Mouse (Mus musculus) kidney, embryonic 16.5 days (tissue): ENCODE measurements around the gene Ypel1. TPM values are rescaled to one million over a fixed set of nuclear protein-coding genes. Genes with fewer than 3 reads are reported as not detected.

ENCODE experiments used
- ATAC-seq: fragments of 200-750 bp; cut with Nextera tagmentation; 2 replicates; pipeline ENCODE4 v1.8.0; 2017; ENCODE audit warnings: moderate TSS enrichment; ENCODE audit not compliant: low FRiP score, low TSS enrichment
- H3K27ac ChIP-seq: fragments of 300-500 bp; sonication (generic); 2 replicates; pipeline ENCODE4 v1.5.1; 2014; ENCODE audit warnings: low read length
- H3K27me3 ChIP-seq: fragments of 300-500 bp; sonication (generic); 2 replicates; pipeline ENCODE4 v1.6.1; 2014; ENCODE audit warnings: low read length, control low read depth, mixed read lengths; ENCODE audit not compliant: insufficient read depth
- H3K36me3 ChIP-seq: fragments of 300-500 bp; sonication (generic); 2 replicates; pipeline ENCODE4 v1.6.1; 2014; ENCODE audit warnings: low read length, control low read depth, mixed read lengths; ENCODE audit not compliant: insufficient read depth
- H3K4me1 ChIP-seq: fragments of 300-500 bp; sonication (generic); 2 replicates; pipeline ENCODE4 v1.6.1; 2014; ENCODE audit warnings: low read length, control low read depth, mixed read lengths; ENCODE audit not compliant: insufficient read depth
- H3K4me2 ChIP-seq: fragments of 300-500 bp; sonication (generic); replicated peaks from 2 replicates; pipeline ENCODE4 v1.6.1; 2014; ENCODE audit warnings: low read depth, low read length
- H3K4me3 ChIP-seq: fragments of 300-500 bp; sonication (generic); 2 replicates; pipeline ENCODE4 v1.5.1; 2014; ENCODE audit warnings: mild to moderate bottlenecking, low read length
- H3K9ac ChIP-seq: fragments of 300-500 bp; sonication (generic); replicated peaks from 2 replicates; pipeline ENCODE4 v1.6.1; 2014; ENCODE audit warnings: low read length
- H3K9me3 ChIP-seq: fragments of 300-500 bp; sonication (generic); 2 replicates; pipeline ENCODE4 v1.6.1; 2016; ENCODE audit warnings: low read length, control low read depth
- WGBS: fragments of 180-500 bp; shearing (Covaris S2); extraction: QIAGEN DNeasy Blood & Tissue Kit; methylation state at CpG from one replicate; pipeline ENCODE4 v1.1.7; 2014; 5-methylcytosine and 5-hydroxymethylcytosine counted together
- polyA plus RNA-seq: library from polyadenylated mRNA; unstranded; fragments of >200 nt; fragmentation: Nextera tagmentation; extraction: Ambion mirVana; gene quantifications from 2 replicates; pipeline ENCODE4 v1.2.1, GENCODE M21; 2015

The Ypel1 gene
- 43.2 and 44.8 TPM in 2 replicates for polyA plus RNA-seq

DNA sequence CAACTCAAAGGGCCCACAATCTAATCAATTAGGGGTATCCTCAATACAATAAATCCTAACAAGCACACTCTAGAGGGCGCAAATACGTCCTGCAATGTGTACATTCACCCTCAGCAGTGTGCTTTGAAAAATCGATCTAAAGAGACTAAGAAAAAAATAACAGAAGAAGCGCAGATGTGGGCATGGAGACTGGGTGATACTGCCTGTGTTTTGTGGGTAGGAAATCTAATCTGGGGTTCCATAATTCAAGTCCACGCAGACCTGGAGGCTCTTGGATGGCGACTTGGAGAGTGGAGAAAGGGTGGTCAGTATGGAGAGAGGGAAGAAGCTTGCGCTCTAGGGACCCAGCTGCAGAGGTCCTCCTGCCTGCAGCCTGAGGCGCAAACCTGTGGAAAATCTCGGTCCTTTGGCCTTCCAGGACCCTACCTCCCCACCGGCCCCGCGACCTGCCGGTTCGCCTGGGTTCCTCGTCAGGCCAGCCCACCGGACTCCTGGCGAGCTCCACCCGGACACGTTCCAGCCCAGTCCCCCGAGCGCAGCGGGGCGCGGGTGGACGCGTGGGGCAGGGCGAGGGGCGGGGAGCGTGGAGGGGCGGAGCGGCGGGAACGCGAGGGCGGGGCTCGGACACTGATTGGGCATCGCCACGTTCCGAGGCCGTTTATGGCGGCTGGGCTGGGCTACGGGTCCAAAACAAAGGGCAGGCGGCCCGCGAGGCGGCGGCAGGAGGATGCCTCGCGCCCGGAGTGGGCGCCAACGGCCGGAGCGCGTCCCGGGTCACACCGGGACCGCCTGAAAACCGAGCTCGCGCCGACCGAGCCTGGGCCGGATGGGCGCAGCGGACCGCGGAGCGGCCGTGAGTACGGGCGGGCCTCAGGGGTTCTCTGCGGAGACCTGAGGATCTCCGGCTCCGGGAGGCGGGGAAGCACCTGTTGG is at the start of gene Ypel1:
Gene Ypel1, plus strand, starts transcription at position 186 of the 933 bp plus-strand sequence.
- peak within 1 kb of the TSS; percentile 91 for H3K4me3 ChIP-seq
- no peaks in the 10 kb centered on the region for H3K27me3 ChIP-seq
- ATAC-seq: peak; percentile 95
- peaks cover 6% of the 10 kb centered on the region for H3K4me1 ChIP-seq
- H3K27ac ChIP-seq: peak within 1 kb of the TSS; percentile 88
- no peaks in the 10 kb centered on the region for H3K9me3 ChIP-seq
- H3K4me2 ChIP-seq: peak within 1 kb of the TSS; percentile 72
- H3K9ac ChIP-seq: peak within 1 kb of the TSS; percentile 92
- 0% methylated on average over 76 of the region's 76 CpGs for WGBS
- peaks cover 5% of the 10 kb centered on the region for H3K36me3 ChIP-seq

- no peaks in the 10 kb centered on the region for H3K4me1 ChIP-seq
- no peaks in the 10 kb centered on the region for H3K27me3 ChIP-seq
- no peak overlapping the region for H3K4me3 ChIP-seq
- ATAC-seq: no peak
- no peak overlapping the region for H3K9ac ChIP-seq
- no peak overlapping the region for H3K4me2 ChIP-seq
- WGBS: 92% methylated on average over 3 of the region's 3 CpGs
- peaks cover 46% of the 10 kb centered on the region for H3K36me3 ChIP-seq
- H3K27ac ChIP-seq: no peak overlapping the region
- H3K9me3 ChIP-seq: no peaks in the 10 kb centered on the region
These were observed 44.9 kb upstream of the Ypel1 start for GRCm38 (mm10) chr16:17024469-17025148.

- H3K4me3 ChIP-seq: no peak overlapping the region
- H3K36me3 ChIP-seq: peaks cover 31% of the 10 kb centered on the region
- no peak overlapping the region for H3K4me2 ChIP-seq
- no peaks in the 10 kb centered on the region for H3K9me3 ChIP-seq
- no peak overlapping the region for H3K9ac ChIP-seq
- WGBS: 88% methylated on average over 4 of the region's 4 CpGs
- H3K27me3 ChIP-seq: no peaks in the 10 kb centered on the region
- no peak for ATAC-seq
- no peak overlapping the region for H3K27ac ChIP-seq
- no peaks in the 10 kb centered on the region for H3K4me1 ChIP-seq
These were observed 39.4 kb upstream of the Ypel1 start for GRCm38 (mm10) chr16:17029971-17030695.

DNA sequence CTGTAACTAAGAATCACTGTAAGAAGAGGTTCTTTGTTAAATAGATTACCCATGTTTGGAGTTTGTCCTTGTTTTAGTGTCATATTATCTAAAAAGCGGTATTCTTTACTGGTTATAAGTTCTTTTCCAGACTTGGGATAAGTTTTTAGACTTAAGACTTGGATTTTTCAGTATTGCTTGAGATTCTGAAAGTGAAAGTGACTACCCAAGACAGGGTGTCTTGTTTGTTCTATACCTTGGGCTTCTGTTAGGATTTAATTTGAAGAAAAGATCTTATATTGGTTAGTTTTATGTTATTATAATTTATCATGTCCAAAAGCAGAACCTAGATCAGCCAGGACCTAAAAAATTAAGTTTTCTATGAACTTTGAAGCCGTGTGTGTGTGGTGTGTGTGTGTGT is 35.7 kb upstream of the Ypel1 start:
- no peaks in the 10 kb centered on the region for H3K9me3 ChIP-seq
- H3K36me3 ChIP-seq: peaks cover 48% of the 10 kb centered on the region
- H3K27me3 ChIP-seq: no peaks in the 10 kb centered on the region
- no peak overlapping the region for H3K4me3 ChIP-seq
- H3K27ac ChIP-seq: no peak overlapping the region
- H3K4me2 ChIP-seq: no peak overlapping the region
- no peaks in the 10 kb centered on the region for H3K4me1 ChIP-seq
- H3K9ac ChIP-seq: no peak overlapping the region
- no peak for ATAC-seq
- WGBS: 95% methylated on average over 2 of the region's 2 CpGs

DNA sequence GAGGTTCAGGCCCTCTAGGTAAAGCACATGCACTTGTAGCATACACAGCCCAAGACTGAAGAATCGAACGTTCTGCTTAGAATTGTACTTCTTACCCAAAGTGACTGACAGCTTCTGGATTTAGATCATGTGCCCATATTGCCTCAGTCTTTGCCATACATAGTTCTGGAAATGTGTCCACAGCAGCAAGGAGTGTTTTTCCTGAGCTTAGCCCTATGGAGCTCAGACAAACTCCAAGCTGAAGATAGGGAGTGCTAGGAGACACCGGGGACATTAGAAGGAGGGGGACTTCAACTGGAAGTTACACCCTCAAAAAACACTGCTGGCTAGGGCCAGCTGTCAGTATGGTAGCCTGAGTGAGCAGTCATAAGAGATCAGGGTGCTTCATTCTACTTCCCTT is 28.8 kb upstream of the Ypel1 start:
- WGBS: 98% methylated on average over 3 of the region's 3 CpGs

GRCm38 (mm10) chr16:17041417-17041816 is 28.1 kb upstream of the Ypel1 start:
- WGBS: 89% methylated on average over 1 of the region's 1 CpGs
- Histone ChIP-seq H3K27me3 (no peaks in the 10 kb centered on the region), H3K27ac (no peak overlapping the region), H3K36me3 (peaks cover 74% of the 10 kb centered on the region), H3K4me2 (no peak overlapping the region), H3K9ac (no peak overlapping the region), H3K9me3 (no peaks in the 10 kb centered on the region), H3K4me1 (no peaks in the 10 kb centered on the region), H3K4me3 (no peak overlapping the region)
- ATAC-seq: no peak

More for the DNA sequence above, 28.8 kb upstream of the Ypel1 start:
- peaks cover 75% of the 10 kb centered on the region for H3K36me3 ChIP-seq
- no peak overlapping the region for H3K9ac ChIP-seq
- no peak overlapping the region for H3K4me3 ChIP-seq
- H3K27me3 ChIP-seq: no peaks in the 10 kb centered on the region
- H3K4me1 ChIP-seq: no peaks in the 10 kb centered on the region
- no peaks in the 10 kb centered on the region for H3K9me3 ChIP-seq
- no peak overlapping the region for H3K4me2 ChIP-seq
- ATAC-seq: no peak
- no peak overlapping the region for H3K27ac ChIP-seq

GRCm38 (mm10) chr16:17044320-17044719 is 25.2 kb upstream of the Ypel1 start:
- Histone ChIP-seq H3K27ac (no peak overlapping the region), H3K36me3 (peaks cover 66% of the 10 kb centered on the region), H3K9me3 (no peaks in the 10 kb centered on the region), H3K27me3 (no peaks in the 10 kb centered on the region), H3K4me2 (no peak overlapping the region), H3K9ac (no peak overlapping the region), H3K4me3 (no peak overlapping the region), H3K4me1 (no peaks in the 10 kb centered on the region)
- ATAC-seq: no peak
- WGBS: 87% methylated on average over 3 of the region's 3 CpGs

DNA sequence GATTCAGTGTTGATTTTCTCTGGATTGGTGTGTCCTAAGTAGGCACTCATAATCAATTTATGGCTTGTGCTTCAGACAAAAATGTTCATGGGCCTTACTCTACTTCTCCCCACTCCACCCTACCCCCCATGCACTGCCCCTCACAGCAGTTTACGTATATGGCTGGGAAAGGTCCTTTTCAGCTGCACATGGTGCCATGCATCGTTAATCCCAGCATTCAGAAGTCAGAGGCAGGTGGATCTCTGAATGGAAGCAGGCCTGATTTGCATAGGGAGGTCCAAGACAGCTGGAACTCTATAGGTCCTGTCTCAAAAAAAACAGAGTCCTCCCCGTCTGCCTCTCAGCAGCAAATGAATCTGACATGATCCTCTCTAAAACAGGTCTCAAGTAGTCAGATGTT is 24.2 kb upstream of the Ypel1 start:
- no peaks in the 10 kb centered on the region for H3K9me3 ChIP-seq
- H3K4me1 ChIP-seq: no peaks in the 10 kb centered on the region
- WGBS: 44% methylated on average over 3 of the region's 3 CpGs
- no peak overlapping the region for H3K4me3 ChIP-seq
- no peaks in the 10 kb centered on the region for H3K27me3 ChIP-seq
- no peak for ATAC-seq
- no peak overlapping the region for H3K9ac ChIP-seq
- no peak overlapping the region for H3K4me2 ChIP-seq
- peaks cover 62% of the 10 kb centered on the region for H3K36me3 ChIP-seq
- H3K27ac ChIP-seq: no peak overlapping the region

GRCm38 (mm10) chr16:17049886-17050285 is 19.6 kb upstream of the Ypel1 start:
- Histone ChIP-seq H3K4me1 (no peaks in the 10 kb centered on the region), H3K27ac (no peak overlapping the region), H3K9ac (no peak overlapping the region), H3K9me3 (no peaks in the 10 kb centered on the region), H3K36me3 (peaks cover 29% of the 10 kb centered on the region), H3K4me2 (no peak overlapping the region), H3K27me3 (no peaks in the 10 kb centered on the region), H3K4me3 (no peak overlapping the region)
- WGBS: 98% methylated on average over 1 of the region's 1 CpGs
- no peak for ATAC-seq
